Mouse (Mus musculus) neural tube, embryonic 11.5 days (tissue): ENCODE measurements around the gene Rgs3. TPM values are rescaled to one million over a fixed set of nuclear protein-coding genes. Genes with fewer than 3 reads are reported as not detected.
A peak's percentile ranks its signal among the peaks of the same experiment; 100 is the strongest.

Source experiments
- ATAC-seq: fragments of 200-750 bp; cut with Nextera tagmentation; 2 replicates; pipeline ENCODE4 v1.8.0; 2017; ENCODE audit warnings: moderate number of reproducible peaks, mild to moderate bottlenecking, moderate TSS enrichment, moderate library complexity; ENCODE audit not compliant: insufficient read depth, low FRiP score, low TSS enrichment
- DNase-seq: peaks from one replicate; pipeline ENCODE4 v3.0.0-alpha.2; 2015; ENCODE audit warnings: low spot score
- H3K27ac ChIP-seq: fragments of 300-500 bp; sonication (generic); 2 replicates; pipeline ENCODE4 v1.5.1; 2014; ENCODE audit warnings: low read depth, mild to moderate bottlenecking, low read length
- H3K27me3 ChIP-seq: fragments of 300-500 bp; sonication (generic); 2 replicates; pipeline ENCODE4 v1.6.1; 2014; ENCODE audit warnings: mild to moderate bottlenecking, low read length, mixed read lengths; ENCODE audit not compliant: control insufficient read depth, insufficient read depth
- H3K36me3 ChIP-seq: fragments of 300-500 bp; sonication (generic); 2 replicates; pipeline ENCODE4 v1.6.1; 2014; ENCODE audit warnings: mild to moderate bottlenecking, low read length, moderate library complexity, mixed read lengths; ENCODE audit not compliant: control insufficient read depth, insufficient read depth
- H3K4me1 ChIP-seq: fragments of 300-500 bp; sonication (generic); 2 replicates; pipeline ENCODE4 v1.6.1; 2014; ENCODE audit warnings: low read length, mixed read lengths; ENCODE audit not compliant: control insufficient read depth, insufficient read depth
- H3K4me2 ChIP-seq: fragments of 300-500 bp; sonication (generic); 2 replicates; pipeline ENCODE4 v1.6.1; 2014; ENCODE audit warnings: low read depth, mild to moderate bottlenecking, moderate library complexity
- H3K4me3 ChIP-seq: fragments of 300-500 bp; sonication (generic); 2 replicates; pipeline ENCODE4 v1.5.1; 2014; ENCODE audit warnings: low read depth, low read length
- H3K9ac ChIP-seq: fragments of 300-500 bp; sonication (generic); 2 replicates; pipeline ENCODE4 v1.6.1; 2014; ENCODE audit warnings: mild to moderate bottlenecking, low read length
- H3K9me3 ChIP-seq: fragments of 300-500 bp; sonication (generic); 2 replicates; pipeline ENCODE4 v1.6.1; 2016; ENCODE audit warnings: low read length; ENCODE audit not compliant: control insufficient read depth
- WGBS: fragments of 180-500 bp; shearing (Covaris S2); extraction: QIAGEN DNeasy Blood & Tissue Kit; methylation state at CpG from one replicate; pipeline ENCODE4 v1.1.7; 2014; 5-methylcytosine and 5-hydroxymethylcytosine counted together
- polyA plus RNA-seq: library from polyadenylated mRNA; unstranded; fragments of >200 nt; fragmentation: Nextera tagmentation; extraction: Ambion mirVana; gene quantifications from 2 replicates; pipeline ENCODE4 v1.2.1, GENCODE M21; 2014

Rgs3 gene
- polyA plus RNA-seq, 1 experiment from 2014 or later, result 29.4 TPM

- ATAC-seq (no peak), DNase-seq (no peak)
- Histone ChIP-seq H3K9me3 (no peaks in the 10 kb centered on the region), H3K27me3 (no peaks in the 10 kb centered on the region), H3K4me2 (no peak overlapping the region), H3K4me3 (no peak overlapping the region), H3K9ac (no peak overlapping the region), H3K4me1 (no peaks in the 10 kb centered on the region), H3K27ac (no peak overlapping the region), H3K36me3 (no peaks in the 10 kb centered on the region)
- WGBS, result 72% methylated on average over 3 of the region's 3 CpGs
These were observed 2.0 kb downstream of the Rgs3 start for GRCm38 (mm10) chr4:62561630-62562001.

- no peak overlapping the region for H3K27ac ChIP-seq
- 74% methylated on average over 4 of the region's 4 CpGs for WGBS
- no peak overlapping the region for H3K4me3 ChIP-seq
- H3K4me2 ChIP-seq, result no peak overlapping the region
- DNase-seq (no peak), ATAC-seq (no peak)
- H3K27me3 ChIP-seq, result no peaks in the 10 kb centered on the region
- H3K4me1 ChIP-seq, result no peaks in the 10 kb centered on the region
- no peak overlapping the region for H3K9ac ChIP-seq
- H3K9me3 ChIP-seq, result no peaks in the 10 kb centered on the region
- H3K36me3 ChIP-seq, result no peaks in the 10 kb centered on the region
These were observed 2.4 kb downstream of the Rgs3 start for GRCm38 (mm10) chr4:62562006-62562405.

DNA sequence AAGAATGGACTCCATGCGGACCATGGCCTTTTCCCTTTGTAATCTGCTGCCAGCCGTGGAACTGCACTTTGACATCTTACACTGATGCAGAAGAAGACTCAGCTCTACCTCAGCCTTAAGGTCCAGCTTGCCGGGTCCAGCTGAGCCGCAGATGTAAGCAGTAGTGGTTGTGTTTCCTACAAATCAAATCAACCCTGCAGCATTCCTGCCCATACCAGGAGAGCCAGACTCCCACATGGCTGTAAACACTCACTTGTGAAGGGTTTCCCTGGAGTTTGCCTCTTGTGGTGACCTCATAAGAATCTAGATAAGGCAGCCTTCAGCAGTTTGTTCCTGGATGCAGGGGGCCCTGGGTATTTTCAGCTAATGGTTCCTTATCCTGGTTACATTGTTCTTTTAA is 6.9 kb downstream of the Rgs3 start:
- H3K4me1 ChIP-seq, result no peaks in the 10 kb centered on the region
- ATAC-seq (no peak), DNase-seq (no peak)
- H3K9me3 ChIP-seq, result no peaks in the 10 kb centered on the region
- no peak overlapping the region for H3K4me3 ChIP-seq
- no peak overlapping the region for H3K9ac ChIP-seq
- H3K36me3 ChIP-seq, result no peaks in the 10 kb centered on the region
- H3K27me3 ChIP-seq, result no peaks in the 10 kb centered on the region
- no peak overlapping the region for H3K27ac ChIP-seq
- no peak overlapping the region for H3K4me2 ChIP-seq
- WGBS, result 84% methylated on average over 4 of the region's 4 CpGs

DNA sequence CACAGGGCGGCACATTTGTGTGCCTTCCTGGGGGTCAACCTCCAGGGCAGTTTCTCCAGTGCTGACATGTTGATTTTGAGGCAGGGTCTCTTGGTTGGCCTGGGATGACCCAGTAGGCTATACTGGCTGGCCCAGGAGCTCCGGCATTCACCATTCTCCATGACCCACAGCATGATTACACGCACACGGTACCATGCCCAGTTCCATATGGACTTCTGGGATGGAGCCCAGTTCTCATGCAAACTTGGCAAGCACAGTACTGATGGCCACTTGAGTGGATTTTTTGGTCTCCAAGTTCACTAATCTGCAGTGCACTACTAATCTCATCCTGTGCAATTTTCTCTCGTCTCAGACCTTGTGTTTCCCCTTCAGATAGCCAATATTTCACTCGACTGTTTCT is 8.0 kb downstream of the Rgs3 start:
- Histone ChIP-seq H3K27ac (no peak overlapping the region), H3K4me1 (no peaks in the 10 kb centered on the region), H3K9ac (no peak overlapping the region), H3K4me2 (no peak overlapping the region), H3K4me3 (no peak overlapping the region), H3K27me3 (no peaks in the 10 kb centered on the region), H3K9me3 (no peaks in the 10 kb centered on the region), H3K36me3 (no peaks in the 10 kb centered on the region)
- no peak for ATAC-seq
- no peak for DNase-seq
- 93% methylated on average over 6 of the region's 6 CpGs for WGBS

- Histone ChIP-seq H3K4me3 (no peak overlapping the region), H3K4me1 (no peaks in the 10 kb centered on the region), H3K27me3 (no peaks in the 10 kb centered on the region), H3K27ac (no peak overlapping the region), H3K36me3 (no peaks in the 10 kb centered on the region), H3K4me2 (no peak overlapping the region), H3K9ac (no peak overlapping the region), H3K9me3 (no peaks in the 10 kb centered on the region)
- 75% methylated on average over 1 of the region's 1 CpGs for WGBS
- ATAC-seq (no peak), DNase-seq (no peak)
These were observed 8.7 kb downstream of the Rgs3 start for GRCm38 (mm10) chr4:62568359-62568758.

DNA sequence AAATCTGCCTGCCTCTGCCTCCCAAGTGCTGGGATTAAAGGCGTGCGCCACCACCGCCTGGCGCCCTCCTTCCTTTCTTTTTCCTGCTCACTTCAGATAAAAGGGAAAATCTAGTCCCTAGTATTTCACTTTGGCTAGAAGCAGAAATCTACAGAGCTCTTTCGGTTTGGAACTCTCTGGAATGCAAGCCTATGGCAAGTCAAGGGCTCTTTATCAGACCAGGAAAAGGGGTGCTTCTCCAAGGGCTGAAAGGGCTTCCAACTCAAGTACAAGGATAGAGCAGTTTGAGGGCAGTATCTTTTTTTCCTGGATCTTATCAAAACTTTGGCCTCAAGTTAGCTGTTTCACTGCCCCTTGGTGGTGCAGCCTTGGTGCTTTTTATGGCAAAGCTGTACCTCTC is 10.0 kb downstream of the Rgs3 start:
- no peaks in the 10 kb centered on the region for H3K27me3 ChIP-seq
- H3K9ac ChIP-seq, result no peak overlapping the region
- H3K9me3 ChIP-seq, result no peaks in the 10 kb centered on the region
- no peak overlapping the region for H3K4me2 ChIP-seq
- DNase-seq, result no peak
- no peak for ATAC-seq
- 95% methylated on average over 5 of the region's 5 CpGs for WGBS
- H3K4me1 ChIP-seq, result no peaks in the 10 kb centered on the region
- no peaks in the 10 kb centered on the region for H3K36me3 ChIP-seq
- no peak overlapping the region for H3K4me3 ChIP-seq
- H3K27ac ChIP-seq, result no peak overlapping the region

DNA sequence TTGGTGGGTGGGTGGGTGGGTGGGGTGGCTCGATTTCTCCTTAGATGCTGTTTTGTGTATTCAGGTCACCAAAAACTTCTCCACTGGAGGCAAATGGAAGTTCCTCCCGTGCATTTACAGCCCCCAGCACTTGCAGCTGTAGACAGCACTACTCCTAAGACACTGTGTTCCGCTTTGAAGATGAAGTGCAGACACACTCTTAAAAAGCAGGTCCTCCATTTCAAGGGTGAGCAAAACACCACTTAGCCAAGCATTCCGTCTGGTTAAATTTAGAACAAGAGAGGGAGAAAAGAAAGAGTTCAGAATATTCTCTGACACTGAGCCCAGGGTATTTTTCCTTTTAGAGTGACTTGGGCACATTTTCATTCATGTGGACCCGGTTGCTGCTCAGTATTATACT is 10.4 kb downstream of the Rgs3 start:
- Histone ChIP-seq H3K4me1 (no peaks in the 10 kb centered on the region), H3K9ac (no peak overlapping the region), H3K4me2 (no peak overlapping the region), H3K36me3 (no peaks in the 10 kb centered on the region), H3K27ac (no peak overlapping the region), H3K9me3 (no peaks in the 10 kb centered on the region), H3K27me3 (no peaks in the 10 kb centered on the region), H3K4me3 (no peak overlapping the region)
- no peak for DNase-seq
- no peak for ATAC-seq
- 68% methylated on average over 5 of the region's 5 CpGs for WGBS

DNA sequence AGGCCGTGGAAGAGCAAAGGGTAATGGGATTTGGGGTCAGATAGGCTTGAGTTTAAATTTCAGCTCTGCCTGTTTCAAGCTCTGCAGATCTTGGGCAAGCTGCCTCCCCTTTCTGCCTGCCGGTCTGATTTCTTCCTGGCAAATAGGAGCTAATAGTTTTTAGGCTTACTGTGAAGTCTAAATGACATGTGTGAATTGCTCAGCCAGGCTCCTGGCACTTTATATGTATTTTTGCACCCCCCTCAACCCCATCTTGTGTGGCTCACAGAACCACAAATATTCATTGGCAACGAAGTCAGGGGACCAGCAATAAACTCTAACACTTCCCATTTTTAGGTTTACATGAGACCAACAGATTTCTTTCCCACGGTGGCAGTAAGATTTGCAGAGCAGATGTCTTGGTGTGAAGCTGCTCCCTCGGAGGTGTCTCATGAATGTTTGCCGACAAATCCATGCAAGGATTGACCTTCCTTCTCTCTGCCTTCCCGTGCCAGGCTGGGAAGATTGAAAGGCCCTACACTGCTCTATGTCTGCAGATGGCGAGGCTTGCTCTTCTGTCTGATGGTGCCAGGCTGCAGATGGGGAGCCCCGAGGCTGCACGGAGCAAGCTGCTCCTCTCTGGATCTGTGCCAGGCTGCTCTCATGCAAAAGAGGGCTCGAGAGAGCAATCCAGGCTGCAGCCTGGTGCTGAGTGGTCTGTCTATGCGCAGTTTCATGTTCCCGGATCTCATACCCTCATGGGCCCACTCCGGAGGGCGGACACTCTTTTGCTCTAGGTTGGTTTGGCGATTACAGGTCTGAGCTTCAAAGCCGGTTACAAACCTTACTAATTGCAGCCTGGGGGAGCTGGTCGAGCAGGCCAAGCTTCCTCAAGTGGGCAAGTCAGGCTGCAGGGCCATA is 23.0 kb downstream of the Rgs3 start:
- Histone ChIP-seq H3K4me3 (peak overlapping the region; percentile 50), H3K4me1 (peaks cover 14% of the 10 kb centered on the region), H3K36me3 (no peaks in the 10 kb centered on the region), H3K4me2 (peak overlapping the region; percentile 86), H3K9me3 (no peaks in the 10 kb centered on the region), H3K27me3 (no peaks in the 10 kb centered on the region), H3K27ac (peak overlapping the region; percentile 60), H3K9ac (peak overlapping the region; percentile 53)
- 28% methylated on average over 18 of the region's 18 CpGs for WGBS
- ATAC-seq (peak; percentile 86), DNase-seq (peak; percentile 63)
